Mouse (Mus musculus) embryonic facial prominence, embryonic 13.5 days (tissue): ENCODE measurements around the gene Camk1. TPM values are rescaled to one million over a fixed set of nuclear protein-coding genes. Genes with fewer than 3 reads are reported as not detected.

ENCODE experiments used
- ATAC-seq: fragments of 200-750 bp; cut with Nextera tagmentation; 2 replicates; pipeline ENCODE4 v1.8.0; 2017; ENCODE audit warnings: low read depth; ENCODE audit not compliant: insufficient number of reproducible peaks, insufficient read depth, low FRiP score, low TSS enrichment
- H3K27ac ChIP-seq: fragments of 300-500 bp; sonication (generic); 2 replicates; pipeline ENCODE4 v1.5.1; 2015; ENCODE audit warnings: moderate library complexity, mild to moderate bottlenecking, inconsistent platforms
- H3K27me3 ChIP-seq: fragments of 300-500 bp; sonication (generic); 2 replicates; pipeline ENCODE4 v1.6.1; 2015; ENCODE audit warnings: mild to moderate bottlenecking, inconsistent platforms
- H3K36me3 ChIP-seq: fragments of 300-500 bp; sonication (generic); 2 replicates; pipeline ENCODE4 v1.6.1; 2015; ENCODE audit warnings: mild to moderate bottlenecking, inconsistent platforms
- H3K4me1 ChIP-seq: fragments of 300-500 bp; sonication (generic); 2 replicates; pipeline ENCODE4 v1.6.1; 2015; ENCODE audit warnings: inconsistent platforms
- H3K4me2 ChIP-seq: fragments of 300-500 bp; sonication (generic); 2 replicates; pipeline ENCODE4 v1.6.1; 2015; ENCODE audit warnings: moderate library complexity, mild to moderate bottlenecking, inconsistent platforms
- H3K4me3 ChIP-seq: fragments of 300-500 bp; sonication (generic); 2 replicates; pipeline ENCODE4 v1.5.1; 2015; ENCODE audit warnings: mild to moderate bottlenecking, inconsistent platforms
- H3K9ac ChIP-seq: fragments of 300-500 bp; sonication (generic); 2 replicates; pipeline ENCODE4 v1.6.1; 2015; ENCODE audit warnings: mild to moderate bottlenecking, inconsistent platforms
- H3K9me3 ChIP-seq: fragments of 300-500 bp; sonication (generic); 2 replicates; pipeline ENCODE4 v1.6.1; 2016; ENCODE audit warnings: inconsistent platforms
- WGBS: fragments of 180-500 bp; shearing (Covaris S2); methylation state at CpG from one replicate; pipeline ENCODE4 v1.1.7; 2015; ENCODE audit warnings: mixed read lengths; 5-methylcytosine and 5-hydroxymethylcytosine counted together
- polyA plus RNA-seq: library from polyadenylated mRNA; unstranded; fragments of >200 nt; fragmentation: Nextera tagmentation; extraction: Ambion mirVana; gene quantifications from 2 replicates; pipeline ENCODE4 v1.2.1, GENCODE M21; 2015

Gene Camk1
- 95.2 and 97.8 TPM in 2 replicates for polyA plus RNA-seq

DNA sequence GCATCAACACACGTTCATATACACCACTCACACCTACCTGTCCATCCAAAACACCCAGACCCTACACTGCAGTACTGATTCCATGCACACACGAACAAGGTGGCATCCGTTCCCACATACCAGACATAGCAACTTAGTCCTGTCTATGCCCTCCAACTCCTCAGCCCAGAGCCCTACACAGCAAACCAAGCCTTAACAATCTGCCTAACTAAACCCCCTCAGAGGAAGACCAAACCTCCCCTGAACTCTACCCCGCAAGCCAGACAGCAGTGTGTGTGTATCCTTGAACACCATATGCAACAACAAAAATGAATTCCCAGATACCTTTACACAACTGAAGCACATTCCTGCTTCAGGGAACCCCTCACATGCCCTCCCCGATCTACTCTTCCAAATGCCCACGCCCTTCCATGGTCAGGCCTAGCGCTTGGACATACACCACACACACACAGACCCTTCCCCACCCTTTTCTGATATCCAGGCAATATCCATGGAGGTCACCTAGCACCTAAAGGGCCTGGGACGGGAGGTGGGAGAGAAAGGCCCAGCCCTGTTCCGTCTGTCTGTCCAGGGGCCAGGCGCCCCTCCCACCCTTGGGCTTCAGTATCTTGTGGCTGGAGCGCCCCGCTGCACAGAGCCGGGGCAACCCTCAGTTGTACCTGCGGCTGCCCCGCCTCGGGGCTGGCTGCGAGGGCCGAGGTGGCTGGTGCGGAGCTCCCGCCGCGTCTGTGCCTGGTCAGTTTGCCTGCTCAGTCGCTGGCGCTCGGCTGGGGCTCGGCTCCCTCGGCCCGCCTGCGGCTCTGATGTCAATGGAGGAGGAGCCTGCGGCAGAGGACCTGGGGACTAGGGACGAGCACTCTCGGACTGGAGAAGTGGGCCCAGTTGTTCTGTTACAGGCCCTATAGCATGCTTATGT, at the start of gene Camk1:
TSS of gene Camk1 (minus strand) at position 808 of the 916 bp plus-strand sequence.
- Histone ChIP-seq H3K9ac (peak within 1 kb of the TSS; percentile 92), H3K4me1 (peaks cover 24% of the 10 kb centered on the region), H3K36me3 (peaks cover 22% of the 10 kb centered on the region), H3K27ac (peak within 1 kb of the TSS; percentile 5; the same call in 1 of the 2 replicates), H3K27me3 (no peaks in the 10 kb centered on the region), H3K9me3 (no peaks in the 10 kb centered on the region), H3K4me2 (peak within 1 kb of the TSS; percentile 77), H3K4me3 (peak within 1 kb of the TSS; percentile 74)
- peak; percentile 65 for ATAC-seq
- WGBS = 15% methylated on average over 32 of the region's 32 CpGs

DNA sequence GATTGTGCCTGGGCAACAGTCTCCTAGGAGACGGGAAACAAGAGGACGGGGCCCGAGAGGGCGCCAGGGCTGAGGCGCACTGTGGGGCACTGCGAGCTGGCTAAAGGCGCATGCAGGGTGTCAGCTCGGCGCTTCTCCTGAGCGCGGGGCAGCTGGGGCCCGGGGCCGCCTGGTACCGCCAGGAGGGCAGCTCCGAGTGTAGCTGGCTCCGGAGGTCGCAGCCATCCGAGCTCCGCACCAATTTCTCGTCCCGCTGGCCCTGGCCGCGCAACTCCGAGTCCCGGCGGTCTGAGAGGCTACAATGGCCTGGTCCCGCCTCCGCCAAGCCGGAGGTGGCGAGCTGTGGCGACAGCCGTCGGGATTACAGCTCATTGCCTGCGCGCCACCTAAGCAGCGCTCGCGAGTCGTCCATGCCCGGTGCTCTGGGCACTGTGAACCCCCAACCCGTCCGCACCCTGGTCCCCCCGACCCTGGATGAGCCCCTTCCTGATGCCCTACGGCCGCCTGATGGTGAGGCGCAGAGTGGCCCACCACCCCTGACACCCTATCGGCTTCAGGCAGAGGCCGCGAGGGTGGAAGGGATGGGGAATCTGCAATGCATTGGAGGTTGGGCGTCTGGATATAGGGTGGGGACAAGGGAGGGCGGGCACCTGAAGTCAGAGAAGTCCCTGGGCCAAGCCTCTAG, 48.7 kb upstream of the Camk1 start:
- Histone ChIP-seq H3K27ac (peak overlapping the region; percentile 28; the same call in 1 of the 2 replicates), H3K4me1 (peaks cover 21% of the 10 kb centered on the region), H3K9me3 (no peaks in the 10 kb centered on the region), H3K4me3 (peak overlapping the region; percentile 52), H3K36me3 (peaks cover 46% of the 10 kb centered on the region), H3K4me2 (peak overlapping the region; percentile 92), H3K27me3 (0 out of 2 replicates have a peak, but pooled peaks cover 3% of the 10 kb centered on the region), H3K9ac (peak overlapping the region; percentile 78)
- 0 out of 2 replicates have a peak, but pooled peaks have one; percentile 52 for ATAC-seq
- under 1% methylated on average over 51 of the region's 51 CpGs for WGBS

DNA sequence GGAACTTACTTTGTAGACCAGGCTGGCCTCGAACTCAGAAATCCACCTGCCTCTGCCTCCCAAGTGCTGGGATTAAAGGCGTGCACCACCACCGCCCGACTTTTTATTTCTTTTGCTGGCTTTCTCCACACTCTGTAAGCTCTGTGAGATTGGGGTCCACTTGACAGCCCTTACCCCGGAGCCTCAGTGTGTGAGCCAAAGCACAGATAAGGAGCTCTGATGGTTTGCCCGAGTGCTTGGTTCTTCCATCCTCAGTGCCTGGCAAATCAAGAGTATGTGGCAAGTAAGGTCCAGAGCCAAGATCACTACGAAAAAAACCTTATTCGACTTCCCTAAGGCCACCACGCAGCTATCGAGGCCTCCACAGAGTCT, 48.2 kb upstream of the Camk1 start:
- H3K9ac ChIP-seq = peak overlapping the region; percentile 78
- peaks cover 50% of the 10 kb centered on the region for H3K36me3 ChIP-seq
- H3K4me2 ChIP-seq = peak overlapping the region; percentile 92
- peaks cover 21% of the 10 kb centered on the region for H3K4me1 ChIP-seq
- peak overlapping the region; percentile 28; the same call in 1 of the 2 replicates for H3K27ac ChIP-seq
- 0 out of 2 replicates have a peak, but pooled peaks cover 3% of the 10 kb centered on the region for H3K27me3 ChIP-seq
- peak overlapping the region; percentile 52 for H3K4me3 ChIP-seq
- ATAC-seq = 0 out of 2 replicates have a peak, but pooled peaks have one; percentile 8
- 29% methylated on average over 10 of the region's 10 CpGs for WGBS
- H3K9me3 ChIP-seq = no peaks in the 10 kb centered on the region

DNA sequence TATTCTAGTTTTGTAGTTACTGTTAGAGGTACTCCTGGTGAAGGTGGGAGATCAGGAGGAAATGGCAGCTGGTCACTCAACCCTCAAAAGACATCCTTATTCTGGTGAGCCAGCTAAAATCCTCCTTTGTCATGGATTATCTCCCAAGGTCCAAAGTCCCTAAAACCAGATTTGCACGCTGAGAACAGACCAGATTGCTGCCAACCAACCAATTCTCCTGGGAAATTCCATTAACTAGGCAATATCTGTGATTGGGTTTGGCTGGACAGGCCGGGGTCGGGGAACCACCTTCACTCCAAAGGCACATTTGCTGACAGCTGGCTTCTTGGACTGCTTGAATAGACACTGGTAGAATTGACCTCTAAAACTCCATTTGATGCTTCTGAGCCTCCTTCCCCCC, 46.9 kb upstream of the Camk1 start:
- Histone ChIP-seq H3K4me1 (peaks cover 21% of the 10 kb centered on the region), H3K36me3 (peaks cover 52% of the 10 kb centered on the region), H3K4me2 (no peak overlapping the region), H3K27ac (no peak overlapping the region), H3K9me3 (no peaks in the 10 kb centered on the region), H3K4me3 (no peak overlapping the region), H3K27me3 (0 out of 2 replicates have a peak, but pooled peaks cover 3% of the 10 kb centered on the region), H3K9ac (no peak overlapping the region)
- ATAC-seq = no peak
- 88% methylated on average over 3 of the region's 3 CpGs for WGBS

DNA sequence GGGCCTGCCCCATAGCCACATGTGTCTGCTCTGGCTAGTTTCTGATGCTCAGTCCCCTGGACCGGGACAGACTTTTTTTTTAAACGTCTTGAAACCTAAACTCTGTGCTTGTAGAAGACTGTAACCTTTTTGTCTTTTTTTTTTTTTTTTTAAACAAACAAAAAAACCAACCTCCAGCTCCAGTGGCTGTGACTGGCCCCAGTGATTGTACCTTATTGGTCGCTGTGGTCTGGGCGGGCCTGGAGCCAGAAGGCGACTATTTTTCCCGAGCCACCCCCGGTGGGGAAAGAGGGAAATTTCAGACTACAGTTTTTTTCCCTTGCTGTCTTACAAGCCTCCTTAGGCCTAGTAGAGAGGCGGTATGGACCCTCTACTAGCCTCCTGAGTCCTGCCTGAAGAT, 45.2 kb upstream of the Camk1 start, which contains the start of gene Ttll3:
TSS of gene Ttll3 (plus strand) at position 301 of the 400 bp plus-strand sequence.
- H3K9ac ChIP-seq = no peak within 1 kb of the TSS
- 64% methylated on average over 8 of the region's 8 CpGs for WGBS
- H3K27ac ChIP-seq = peak within 1 kb of the TSS; percentile 16; the same call in 1 of the 2 replicates
- no peak within 1 kb of the TSS for H3K4me3 ChIP-seq
- H3K4me1 ChIP-seq = peaks cover 21% of the 10 kb centered on the region
- peaks cover 62% of the 10 kb centered on the region for H3K36me3 ChIP-seq
- no peak for ATAC-seq
- H3K9me3 ChIP-seq = no peaks in the 10 kb centered on the region
- no peak within 1 kb of the TSS for H3K4me2 ChIP-seq
- 0 out of 2 replicates have a peak, but pooled peaks cover 3% of the 10 kb centered on the region for H3K27me3 ChIP-seq

DNA sequence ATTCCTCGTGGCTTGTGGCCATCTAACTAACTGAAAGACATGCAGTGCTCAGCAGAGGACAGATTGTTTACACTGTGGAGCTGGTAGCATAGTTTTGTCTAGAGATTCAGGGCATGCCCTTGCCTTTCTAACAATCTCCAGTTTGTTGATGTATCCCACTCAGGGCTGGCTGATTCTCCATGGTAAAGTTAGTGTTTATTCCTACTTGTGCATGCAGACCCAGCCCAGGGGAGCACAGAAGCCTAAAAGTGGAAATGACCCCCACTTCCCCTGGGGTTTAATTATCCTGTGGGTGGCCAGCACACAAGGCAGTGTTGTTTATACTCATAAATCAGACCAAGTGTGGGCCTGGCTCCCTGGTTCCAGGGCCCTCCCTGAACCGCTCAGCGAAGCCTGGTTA, 42.2 kb upstream of the Camk1 start:
- Histone ChIP-seq H3K4me2 (no peak overlapping the region), H3K4me1 (0 out of 2 replicates have a peak, but pooled peaks cover 8% of the 10 kb centered on the region), H3K9ac (no peak overlapping the region), H3K27ac (no peak overlapping the region), H3K9me3 (no peaks in the 10 kb centered on the region), H3K36me3 (peaks cover 90% of the 10 kb centered on the region), H3K4me3 (no peak overlapping the region), H3K27me3 (no peaks in the 10 kb centered on the region)
- 85% methylated on average over 3 of the region's 3 CpGs for WGBS
- no peak for ATAC-seq

DNA sequence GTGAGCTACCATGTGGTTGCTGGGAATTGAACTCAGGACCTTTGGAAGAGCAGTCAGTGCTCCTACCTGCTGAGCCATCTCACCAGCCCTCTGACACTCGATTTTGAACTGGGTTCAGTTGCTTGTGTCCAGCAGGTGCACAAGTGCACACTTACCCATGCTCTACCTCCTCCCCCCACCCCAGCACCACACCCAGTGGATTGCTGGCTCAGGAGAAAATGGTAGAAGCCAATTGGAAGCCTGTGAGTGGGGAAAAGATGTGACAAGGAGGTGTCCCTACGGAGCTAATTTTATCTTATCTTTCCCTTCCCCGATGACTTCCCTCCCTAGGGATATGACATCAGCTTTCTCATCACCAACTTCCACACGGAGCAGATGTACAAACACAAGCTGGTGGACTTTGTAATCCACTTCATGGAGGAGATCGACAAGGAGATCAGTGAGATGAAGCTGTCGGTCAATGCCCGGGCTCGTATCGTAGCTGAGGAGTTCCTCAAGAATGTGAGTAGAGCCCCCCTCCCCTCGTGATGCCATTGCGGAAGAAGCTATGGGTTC, 41.5 kb upstream of the Camk1 start:
- Histone ChIP-seq H3K4me2 (no peak overlapping the region), H3K9ac (no peak overlapping the region), H3K27me3 (no peaks in the 10 kb centered on the region), H3K4me1 (0 out of 2 replicates have a peak, but pooled peaks cover 7% of the 10 kb centered on the region), H3K36me3 (peaks cover 90% of the 10 kb centered on the region), H3K4me3 (no peak overlapping the region), H3K9me3 (no peaks in the 10 kb centered on the region), H3K27ac (no peak overlapping the region)
- 90% methylated on average over 11 of the region's 11 CpGs for WGBS
- ATAC-seq = no peak

DNA sequence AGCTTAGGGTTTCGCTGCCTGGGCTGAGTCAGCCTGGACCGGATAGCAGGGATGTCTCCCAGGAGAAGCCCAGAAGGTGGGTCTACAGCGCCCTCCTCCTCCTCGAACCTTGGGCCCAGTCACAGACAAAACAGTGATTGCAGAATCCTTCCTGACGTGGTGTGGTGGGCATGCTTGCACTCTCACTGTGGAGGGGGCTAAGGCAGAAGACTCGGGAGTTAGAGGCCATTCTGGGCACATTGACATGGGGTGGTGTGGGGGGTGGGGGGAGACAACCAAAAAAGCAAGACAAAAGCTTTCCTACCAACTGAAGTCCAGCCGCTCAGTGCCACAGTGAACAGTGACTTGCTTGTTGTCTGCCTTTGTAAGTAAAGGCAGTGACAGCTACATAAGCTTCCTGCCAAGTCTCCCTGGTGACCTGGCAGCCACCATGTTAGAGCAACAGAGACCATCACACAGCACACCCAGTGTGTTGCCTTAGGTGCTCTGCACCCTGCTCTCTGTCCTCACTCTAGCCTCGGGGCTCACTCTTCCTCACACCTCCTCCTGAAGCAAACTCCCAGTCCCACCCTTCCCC, 40.7 kb upstream of the Camk1 start:
- no peak overlapping the region for H3K4me2 ChIP-seq
- H3K9ac ChIP-seq = no peak overlapping the region
- H3K27me3 ChIP-seq = no peaks in the 10 kb centered on the region
- H3K27ac ChIP-seq = no peak overlapping the region
- H3K36me3 ChIP-seq = peaks cover 85% of the 10 kb centered on the region
- no peak overlapping the region for H3K4me3 ChIP-seq
- no peak for ATAC-seq
- H3K4me1 ChIP-seq = peaks cover under 1% of the 10 kb centered on the region
- H3K9me3 ChIP-seq = no peaks in the 10 kb centered on the region
- 91% methylated on average over 8 of the region's 8 CpGs for WGBS

DNA sequence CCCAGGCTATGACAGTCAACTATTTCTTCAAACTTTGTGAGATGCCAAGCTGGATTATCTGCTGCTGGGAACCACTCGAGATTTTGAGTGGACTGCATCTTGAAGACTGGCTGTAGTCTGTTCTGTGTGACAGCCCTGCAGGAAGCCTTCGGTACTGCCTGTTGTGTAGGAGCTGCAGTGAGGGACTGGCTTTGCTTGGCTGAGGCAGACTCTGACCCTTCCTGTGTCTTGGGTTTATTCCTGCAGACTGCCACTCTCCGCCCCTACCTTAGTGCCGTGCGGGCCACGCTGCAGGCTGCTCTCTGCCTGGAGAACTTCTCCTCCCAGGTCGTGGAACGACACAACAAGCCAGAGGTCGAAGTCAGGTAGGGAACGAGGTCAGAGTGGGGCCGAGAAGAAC, 36.7 kb upstream of the Camk1 start:
- no peaks in the 10 kb centered on the region for H3K27me3 ChIP-seq
- WGBS = 94% methylated on average over 11 of the region's 11 CpGs
- H3K9ac ChIP-seq = no peak overlapping the region
- no peaks in the 10 kb centered on the region for H3K9me3 ChIP-seq
- ATAC-seq = no peak
- no peak overlapping the region for H3K4me2 ChIP-seq
- no peak overlapping the region for H3K4me3 ChIP-seq
- no peak overlapping the region for H3K27ac ChIP-seq
- H3K36me3 ChIP-seq = peaks cover 58% of the 10 kb centered on the region
- H3K4me1 ChIP-seq = peaks cover 19% of the 10 kb centered on the region

DNA sequence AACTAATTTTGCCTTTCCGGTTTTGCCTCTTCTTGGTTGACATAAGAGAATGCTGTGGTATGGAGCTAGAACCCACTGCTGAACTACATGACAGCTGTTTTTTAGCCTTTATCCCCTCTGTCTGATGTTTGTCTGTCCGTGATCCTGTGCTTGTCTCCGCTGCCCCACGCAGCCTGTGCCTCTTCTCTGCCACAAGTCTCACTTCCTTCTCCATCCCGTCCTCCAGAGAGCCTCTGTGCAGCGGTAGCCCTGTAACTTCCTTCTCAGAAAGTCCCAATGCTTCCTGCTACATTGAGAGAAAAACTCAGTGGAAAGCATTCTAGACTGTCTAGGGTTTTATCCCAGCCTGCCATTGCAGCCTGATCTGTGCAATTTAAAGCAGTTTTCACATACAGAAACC, 35.5 kb upstream of the Camk1 start:
- Histone ChIP-seq H3K4me3 (peak overlapping the region; percentile 100), H3K27me3 (no peaks in the 10 kb centered on the region), H3K9me3 (no peaks in the 10 kb centered on the region), H3K36me3 (peaks cover 58% of the 10 kb centered on the region), H3K4me1 (peaks cover 19% of the 10 kb centered on the region), H3K27ac (no peak overlapping the region), H3K4me2 (peak overlapping the region; percentile 82), H3K9ac (peak overlapping the region; percentile 94; the same call in 1 of the 2 replicates)
- whole genome bisulfite sequencing = 85% methylated on average over 6 of the region's 6 CpGs
- no peak for ATAC-seq
